ENCODE assay signal across 17 mouse cellular contexts in the genomic region with DNA sequence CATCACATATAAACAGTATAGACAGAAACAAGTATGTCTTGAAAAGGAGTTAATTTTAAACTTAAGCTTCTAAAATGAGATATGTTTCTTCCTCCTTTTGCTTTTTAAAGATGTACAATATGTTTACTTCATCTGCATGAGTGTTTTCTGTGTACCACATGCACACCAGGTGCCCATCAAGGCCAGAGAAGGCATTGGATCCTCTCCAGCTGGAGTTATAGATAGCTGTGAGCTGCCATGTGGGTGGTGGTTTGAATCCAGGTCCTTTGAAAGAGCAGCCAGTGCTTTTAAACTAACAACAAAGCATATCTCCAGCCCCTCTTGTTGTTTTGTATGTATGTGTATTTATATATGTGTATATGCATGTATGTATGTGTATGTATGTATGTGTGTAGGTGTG. TPM values are rescaled to one million over a fixed set of nuclear protein-coding genes. Genes with fewer than 3 reads are reported as not detected.
"Had no signal": no experiment of that assay in that cellular context is flagged by ENCODE, and none has a peak within 500 bp of the region (broad histone marks: within the 10 kb centered on the region; RNA-seq: fewer than 3 reads in every experiment).

No protein-coding gene starts in this region.

- DNase-seq: cerebellum, adult 9-11 months; cerebellum, postnatal 10 days; cerebellum, postnatal 14 days; cerebellum, postnatal 25 days; cerebellum, postnatal 36 days; embryo, embryonic 11 days; forebrain, postnatal 0 days; gastrocnemius, adult 2 months; gastrocnemius, postnatal 10 days; gastrocnemius, postnatal 14 days; gastrocnemius, postnatal 25 days; gastrocnemius, postnatal 36 days; heart, adult 11 months; heart, adult 18-20 months; heart, adult 2 months had no signal

RNA-seq across cellular contexts. Expression of gene Il17d, which starts 28.4 kb away (rescaled TPM):
- total RNA-seq: common myeloid progenitor, adult 5-6 weeks; granulocyte monocyte progenitor cell, adult 5-6 weeks had no signal
